Mouse (Mus musculus) midbrain, embryonic 11.5 days (tissue): ENCODE data around the gene Polr2g. TPM values are rescaled to one million over a fixed set of nuclear protein-coding genes. Genes with fewer than 3 reads are reported as not detected.

Experiments
- ATAC-seq: fragments of 200-750 bp; cut with Nextera tagmentation; 2 replicates; pipeline ENCODE4 v1.8.0; 2017; ENCODE audit warnings: moderate TSS enrichment, moderate library complexity; ENCODE audit not compliant: low FRiP score
- DNase-seq: peaks from one replicate; pipeline ENCODE4 v3.0.0; 2015; ENCODE audit warnings: low spot score; ENCODE audit errors: missing footprints
- H3K27ac ChIP-seq: fragments of 300-500 bp; sonication (generic); 2 replicates; pipeline ENCODE4 v1.5.1; 2014; ENCODE audit warnings: low read depth, low read length
- H3K27me3 ChIP-seq: fragments of 300-500 bp; sonication (generic); 2 replicates; pipeline ENCODE4 v1.6.1; 2014; ENCODE audit warnings: mild to moderate bottlenecking, low read length, moderate library complexity, mixed read lengths; ENCODE audit not compliant: control insufficient read depth, insufficient read depth
- H3K36me3 ChIP-seq: fragments of 300-500 bp; sonication (generic); 2 replicates; pipeline ENCODE4 v1.6.1; 2014; ENCODE audit warnings: mild to moderate bottlenecking, low read length, moderate library complexity, mixed read lengths; ENCODE audit not compliant: control insufficient read depth, insufficient read depth
- H3K4me1 ChIP-seq: fragments of 300-500 bp; sonication (generic); 2 replicates; pipeline ENCODE4 v1.6.1; 2014; ENCODE audit warnings: low read length; ENCODE audit not compliant: control insufficient read depth, insufficient read depth
- H3K4me2 ChIP-seq: fragments of 300-500 bp; sonication (generic); 2 replicates; pipeline ENCODE4 v1.6.1; 2014; ENCODE audit warnings: mild to moderate bottlenecking, moderate library complexity
- H3K4me3 ChIP-seq: fragments of 300-500 bp; sonication (generic); 2 replicates; pipeline ENCODE4 v1.5.1; 2014; ENCODE audit warnings: low read depth, low read length
- H3K9ac ChIP-seq: fragments of 300-500 bp; sonication (generic); 2 replicates; pipeline ENCODE4 v1.6.1; 2014; ENCODE audit warnings: low read length
- H3K9me3 ChIP-seq: fragments of 300-500 bp; sonication (generic); 2 replicates; pipeline ENCODE4 v1.6.1; 2016; ENCODE audit warnings: low read length; ENCODE audit not compliant: control insufficient read depth
- WGBS: fragments of 180-500 bp; shearing (Covaris S2); extraction: QIAGEN DNeasy Blood & Tissue Kit; methylation state at CpG from one replicate; pipeline ENCODE4 v1.1.7; 2014; 5-methylcytosine and 5-hydroxymethylcytosine counted together
- polyA plus RNA-seq: library from polyadenylated mRNA; unstranded; fragments of >200 nt; fragmentation: Nextera tagmentation; extraction: Ambion mirVana; gene quantifications from 2 replicates; pipeline ENCODE4 v1.2.1, GENCODE M21; 2014

Polr2g gene
- polyA plus RNA-seq, 1 experiment from 2014 or later, result 177 TPM

- Histone ChIP-seq H3K4me2 (peak within 1 kb of the TSS; percentile 95), H3K4me1 (peaks cover 35% of the 10 kb centered on the region), H3K9me3 (no peaks in the 10 kb centered on the region), H3K27ac (peak within 1 kb of the TSS; percentile 98), H3K27me3 (no peaks in the 10 kb centered on the region), H3K9ac (peak within 1 kb of the TSS; percentile 98), H3K36me3 (peaks cover 13% of the 10 kb centered on the region; the same call in 1 of the 2 replicates), H3K4me3 (peak within 1 kb of the TSS; percentile 100)
- ATAC-seq, result peak; percentile 95
- DNase-seq, result peak; percentile 99
- under 1% methylated on average over 83 of the region's 83 CpGs for WGBS
Observed at GRCm38 (mm10) chr19:8819596-8820423, 21.4 kb upstream of the Polr2g start, which contains the start of gene Hnrnpul2. Gene Hnrnpul2 (plus strand): TSS chr19:8820010.

- no peaks in the 10 kb centered on the region for H3K27me3 ChIP-seq
- H3K4me1 ChIP-seq, result peaks cover 35% of the 10 kb centered on the region
- peak; percentile 93 for ATAC-seq
- no peak for DNase-seq
- under 1% methylated on average over 33 of the region's 33 CpGs for WGBS
- peak within 1 kb of the TSS; percentile 95 for H3K4me2 ChIP-seq
- peak within 1 kb of the TSS; percentile 100 for H3K4me3 ChIP-seq
- peaks cover 10% of the 10 kb centered on the region; the same call in 1 of the 2 replicates for H3K36me3 ChIP-seq
- H3K9me3 ChIP-seq, result no peaks in the 10 kb centered on the region
- peak within 1 kb of the TSS; percentile 98 for H3K27ac ChIP-seq
- H3K9ac ChIP-seq, result peak within 1 kb of the TSS; percentile 98
Observed at GRCm38 (mm10) chr19:8818801-8819595, 20.6 kb upstream of the Polr2g start, which contains the start of gene Ttc9c. Gene Ttc9c (minus strand): TSS chr19:8819333.

DNA sequence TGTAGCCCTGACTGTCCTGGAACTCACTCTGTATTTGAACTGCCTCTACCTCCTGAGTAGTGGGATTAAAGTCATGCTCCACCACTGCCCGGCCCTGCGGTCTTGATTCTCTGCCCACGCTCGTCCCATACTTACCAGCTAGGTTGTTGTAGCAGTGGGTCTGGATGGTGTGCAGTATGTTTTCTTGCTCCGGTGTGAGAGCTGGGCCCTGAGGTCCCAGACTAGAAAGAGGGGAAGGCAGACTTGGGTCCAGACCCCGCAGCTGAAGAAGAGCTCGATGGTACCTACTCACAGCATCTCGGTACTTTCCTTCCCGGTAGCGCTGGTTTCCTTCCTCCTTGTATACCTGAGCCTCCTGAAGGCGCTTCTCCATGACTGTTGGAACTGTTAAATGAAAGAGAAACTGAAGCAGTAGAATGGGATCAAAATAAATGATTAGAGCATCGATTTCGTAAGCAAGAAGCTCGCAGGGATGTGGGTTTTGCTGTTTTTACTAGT lies 20.0 kb upstream of the Polr2g start:
- H3K9ac ChIP-seq, result peak overlapping the region; percentile 63
- H3K36me3 ChIP-seq, result peaks cover 7% of the 10 kb centered on the region; the same call in 1 of the 2 replicates
- no peaks in the 10 kb centered on the region for H3K27me3 ChIP-seq
- WGBS, result 31% methylated on average over 14 of the region's 14 CpGs
- H3K9me3 ChIP-seq, result no peaks in the 10 kb centered on the region
- peak overlapping the region; percentile 83 for H3K4me2 ChIP-seq
- peaks cover 35% of the 10 kb centered on the region for H3K4me1 ChIP-seq
- ATAC-seq (no peak), DNase-seq (no peak)
- peak overlapping the region; percentile 86; the same call in 1 of the 2 replicates for H3K27ac ChIP-seq
- H3K4me3 ChIP-seq, result peak overlapping the region; percentile 100

GRCm38 (mm10) chr19:8817001-8817400 lies 18.6 kb upstream of the Polr2g start:
- H3K4me2 ChIP-seq, result peak overlapping the region; percentile 20; the same call in 1 of the 2 replicates
- ATAC-seq (no peak), DNase-seq (no peak)
- H3K4me3 ChIP-seq, result no peak overlapping the region
- H3K27me3 ChIP-seq, result no peaks in the 10 kb centered on the region
- H3K4me1 ChIP-seq, result peaks cover 21% of the 10 kb centered on the region
- H3K9ac ChIP-seq, result no peak overlapping the region; the same call in 1 of the 2 replicates
- H3K36me3 ChIP-seq, result peaks cover 8% of the 10 kb centered on the region; the same call in 1 of the 2 replicates
- no peak overlapping the region for H3K27ac ChIP-seq
- WGBS, result 40% methylated on average over 3 of the region's 3 CpGs
- H3K9me3 ChIP-seq, result no peaks in the 10 kb centered on the region

GRCm38 (mm10) chr19:8815812-8816211 lies 17.4 kb upstream of the Polr2g start:
- H3K27ac ChIP-seq, result no peak overlapping the region
- no peaks in the 10 kb centered on the region for H3K27me3 ChIP-seq
- no peak overlapping the region for H3K4me2 ChIP-seq
- no peak overlapping the region for H3K9ac ChIP-seq
- H3K4me1 ChIP-seq, result peaks cover 17% of the 10 kb centered on the region
- WGBS, result 83% methylated on average over 11 of the region's 11 CpGs
- no peak overlapping the region for H3K4me3 ChIP-seq
- peaks cover 12% of the 10 kb centered on the region; the same call in 1 of the 2 replicates for H3K36me3 ChIP-seq
- no peaks in the 10 kb centered on the region for H3K9me3 ChIP-seq
- no peak for DNase-seq
- ATAC-seq, result no peak

GRCm38 (mm10) chr19:8806810-8807209 lies 8.4 kb upstream of the Polr2g start:
- peaks cover 4% of the 10 kb centered on the region for H3K4me1 ChIP-seq
- no peak overlapping the region for H3K9ac ChIP-seq
- peaks cover 21% of the 10 kb centered on the region; the same call in 1 of the 2 replicates for H3K36me3 ChIP-seq
- H3K4me3 ChIP-seq, result no peak overlapping the region
- H3K9me3 ChIP-seq, result no peaks in the 10 kb centered on the region
- no peak overlapping the region for H3K27ac ChIP-seq
- ATAC-seq (no peak), DNase-seq (no peak)
- no peak overlapping the region for H3K4me2 ChIP-seq
- no peaks in the 10 kb centered on the region for H3K27me3 ChIP-seq
- 95% methylated on average over 5 of the region's 5 CpGs for WGBS

DNA sequence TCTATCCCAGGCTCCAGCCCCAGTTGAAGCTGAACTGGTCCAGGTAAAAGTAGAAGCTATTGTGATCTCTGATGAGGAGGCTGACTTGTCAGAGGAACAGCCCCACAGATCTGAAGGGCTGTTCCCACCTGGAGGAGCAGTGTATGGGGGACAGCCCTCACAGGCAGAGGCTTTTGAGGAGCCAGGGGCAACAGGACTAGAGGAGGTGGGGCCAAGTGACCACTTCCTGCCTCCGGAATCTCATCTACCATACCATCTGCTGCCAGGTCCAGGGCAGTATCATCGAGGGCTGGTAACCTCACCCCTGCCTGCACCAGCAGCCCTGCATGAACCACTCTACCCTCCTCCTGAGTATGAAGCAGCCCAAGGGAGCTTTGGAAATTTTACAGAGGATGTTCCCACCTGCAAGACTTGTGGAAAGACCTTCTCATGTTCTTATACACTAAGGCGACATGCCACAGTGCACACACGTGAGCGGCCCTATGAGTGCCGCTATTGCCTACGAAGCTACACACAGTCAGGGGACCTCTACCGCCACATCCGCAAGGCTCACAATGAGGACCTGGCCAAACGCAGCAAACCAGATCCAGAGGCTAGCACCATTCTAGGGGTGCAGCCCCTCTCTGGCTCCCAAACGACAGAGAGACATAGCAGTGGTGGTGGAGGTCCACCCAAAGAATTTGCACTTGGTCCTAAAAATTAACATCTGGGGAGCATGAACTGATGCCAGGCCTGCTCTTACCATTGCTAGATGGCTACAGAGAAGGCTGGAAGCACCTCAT lies 5.7 kb upstream of the Polr2g start:
- Histone ChIP-seq H3K36me3 (peaks cover 8% of the 10 kb centered on the region; the same call in 1 of the 2 replicates), H3K4me3 (no peak overlapping the region), H3K9ac (no peak overlapping the region), H3K4me1 (peaks cover 8% of the 10 kb centered on the region), H3K9me3 (no peaks in the 10 kb centered on the region), H3K27ac (no peak overlapping the region), H3K4me2 (no peak overlapping the region), H3K27me3 (no peaks in the 10 kb centered on the region)
- WGBS, result 95% methylated on average over 11 of the region's 11 CpGs
- no peak for DNase-seq
- ATAC-seq, result no peak

- H3K4me2 ChIP-seq, result peak overlapping the region; percentile 49
- H3K27ac ChIP-seq, result no peak overlapping the region
- ATAC-seq, result no peak
- no peaks in the 10 kb centered on the region for H3K27me3 ChIP-seq
- H3K9ac ChIP-seq, result peak overlapping the region; percentile 33; the same call in 1 of the 2 replicates
- no peaks in the 10 kb centered on the region for H3K9me3 ChIP-seq
- no peak for DNase-seq
- H3K36me3 ChIP-seq, result peaks cover 8% of the 10 kb centered on the region; the same call in 1 of the 2 replicates
- 89% methylated on average over 9 of the region's 9 CpGs for WGBS
- H3K4me3 ChIP-seq, result no peak overlapping the region
- H3K4me1 ChIP-seq, result peaks cover 8% of the 10 kb centered on the region
Observed at GRCm38 (mm10) chr19:8803204-8803780, 4.9 kb upstream of the Polr2g start.
